Mouse (Mus musculus) adrenal gland, postnatal 10 days (tissue): Measurements from ENCODE around the gene Cltc. TPM values are rescaled to one million over a fixed set of nuclear protein-coding genes. Genes with fewer than 3 reads are reported as not detected.
"Not testable (repeated sequence)": the region's sequence is repeated elsewhere in the genome, so short reads cannot be mapped to it uniquely, and the experiment has no call there.

Experiments
- DNase-seq: peaks from one replicate; pipeline ENCODE4 v3.0.0; 2021; ENCODE audit warnings: mixed read lengths
- long read RNA-seq, 2 experiments: library from polyadenylated mRNA; stranded (forward); transcript quantifications; one replicate each; pipeline ENCODE4 v2.0.0; 2021
- total RNA-seq, 2 experiments: library from RNA; stranded (reverse); gene quantifications; 2 replicates each; pipeline ENCODE4 v1.2.3; 2021

Cltc gene
- 100 to 1,000 TPM; 204 to 229 TPM for total RNA-seq
- long read RNA-seq, experiment 1, full-length matches to known transcripts = 3 of 31 reads
- long read RNA-seq, experiment 1, partial matches to known transcripts = 20 of 31 reads
- long read RNA-seq, experiment 1, other reads (novel, unspliced or antisense) = 8 of 31 reads
- long read RNA-seq, experiment 2, full-length matches to known transcripts = 16 of 21 reads
- long read RNA-seq, experiment 2, partial matches to known transcripts = 5 of 21 reads
- long read RNA-seq, experiment 2, other reads (novel, unspliced or antisense) = 0 of 21 reads

GRCm38 (mm10) chr11:86757480-86758371 is at the start of gene Cltc:
Cltc (minus strand) TSS chr11:86757565.
- DNase-seq = peak; percentile 97

- DNase-seq = peak; percentile 73
These were observed 49.7 kb upstream of the Cltc start for GRCm38 (mm10) chr11:86807001-86807477.

DNA sequence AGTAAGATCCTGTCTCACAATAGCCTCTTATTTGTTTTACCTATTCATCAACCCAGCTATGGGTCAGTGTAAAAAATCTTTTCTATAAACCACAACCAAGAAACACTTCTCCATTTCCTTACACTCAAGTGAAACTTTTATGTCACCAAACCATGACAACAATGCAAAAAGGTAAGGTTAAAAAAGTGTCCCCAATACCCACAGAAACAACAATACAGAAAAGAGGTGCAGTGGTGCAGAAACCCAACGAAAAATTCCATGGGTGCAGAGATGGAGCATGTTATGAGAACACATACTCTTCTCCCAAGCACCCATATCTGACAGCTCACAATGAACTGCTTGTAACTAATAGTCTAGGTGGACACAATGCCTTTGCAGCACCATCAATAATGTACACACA is 36.8 kb upstream of the Cltc start:
- no peak for DNase-seq

DNA sequence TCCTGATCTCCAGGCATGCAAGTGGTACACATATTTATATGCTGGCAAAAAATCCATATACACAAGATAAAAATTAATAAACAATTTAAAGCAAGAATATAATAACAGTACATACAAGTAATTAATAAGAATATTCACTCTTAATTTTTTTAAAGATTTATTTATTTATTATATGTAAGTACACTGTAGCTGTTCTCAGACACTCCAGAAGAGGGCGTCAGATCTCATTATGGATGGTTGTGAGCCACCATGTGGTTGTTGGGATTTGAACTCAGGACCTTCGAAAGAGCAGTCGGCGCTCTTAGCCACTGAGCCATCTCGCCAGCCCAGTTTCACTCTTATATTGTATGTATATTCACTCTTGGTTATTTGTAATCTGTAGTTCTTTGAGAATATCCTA is 30.1 kb upstream of the Cltc start:
- DNase-seq = not testable (repeated sequence)

GRCm38 (mm10) chr11:86785767-86786166 is 28.4 kb upstream of the Cltc start:
- DNase-seq = no peak

GRCm38 (mm10) chr11:86769884-86770283 is 12.5 kb upstream of the Cltc start:
- DNase-seq = no peak

- DNase-seq = no peak
These were observed 7.1 kb upstream of the Cltc start for GRCm38 (mm10) chr11:86764501-86764900.

- DNase-seq = not testable (repeated sequence)
These were observed 5.8 kb upstream of the Cltc start for GRCm38 (mm10) chr11:86763127-86763526.

DNA sequence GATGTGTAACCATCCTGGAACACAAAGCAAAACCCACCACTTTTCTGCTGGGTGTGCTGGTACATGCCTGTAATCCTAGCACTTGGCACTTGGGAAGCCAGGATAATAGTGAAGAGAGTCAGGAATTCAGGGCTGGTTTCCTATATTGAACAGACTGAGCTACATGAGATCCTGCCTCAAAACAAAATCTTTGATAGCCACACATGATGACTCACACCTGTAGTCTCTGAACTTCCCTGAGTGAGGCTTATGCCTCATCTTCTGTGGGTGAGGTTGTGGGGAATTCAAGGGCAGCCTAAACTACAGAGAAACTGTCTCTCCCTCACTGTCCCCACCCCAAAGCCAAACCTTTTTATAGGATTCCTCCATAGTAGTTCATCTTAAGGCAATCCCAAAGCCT is 3.0 kb upstream of the Cltc start:
- no peak for DNase-seq

GRCm38 (mm10) chr11:86759886-86760285 is 2.5 kb upstream of the Cltc start:
- DNase-seq = no peak

- DNase-seq = no peak
These were observed 1.9 kb upstream of the Cltc start for GRCm38 (mm10) chr11:86759226-86759625.

DNA sequence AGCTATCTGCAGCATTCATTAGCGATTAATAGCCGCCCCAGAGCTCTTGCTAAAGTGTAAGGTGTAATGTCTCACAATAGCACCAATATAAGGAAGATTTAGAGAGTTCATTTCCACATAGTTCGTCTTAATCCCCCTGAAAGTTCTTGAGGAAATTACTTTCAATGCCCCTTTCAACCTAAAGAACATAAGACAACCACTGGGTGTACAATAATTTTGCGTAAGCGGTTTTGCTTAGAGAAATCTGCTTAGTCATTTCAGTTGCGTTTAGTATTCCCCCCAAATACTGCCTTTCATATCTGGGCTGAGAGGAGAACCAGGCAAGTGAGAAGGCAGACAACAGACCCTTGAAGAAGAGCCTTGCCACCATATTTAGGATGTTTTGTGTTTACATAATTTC is 1.2 kb upstream of the Cltc start:
- no peak for DNase-seq

GRCm38 (mm10) chr11:86757142-86757479 is 254 bp downstream of the Cltc start:
- DNase-seq = no peak

DNA sequence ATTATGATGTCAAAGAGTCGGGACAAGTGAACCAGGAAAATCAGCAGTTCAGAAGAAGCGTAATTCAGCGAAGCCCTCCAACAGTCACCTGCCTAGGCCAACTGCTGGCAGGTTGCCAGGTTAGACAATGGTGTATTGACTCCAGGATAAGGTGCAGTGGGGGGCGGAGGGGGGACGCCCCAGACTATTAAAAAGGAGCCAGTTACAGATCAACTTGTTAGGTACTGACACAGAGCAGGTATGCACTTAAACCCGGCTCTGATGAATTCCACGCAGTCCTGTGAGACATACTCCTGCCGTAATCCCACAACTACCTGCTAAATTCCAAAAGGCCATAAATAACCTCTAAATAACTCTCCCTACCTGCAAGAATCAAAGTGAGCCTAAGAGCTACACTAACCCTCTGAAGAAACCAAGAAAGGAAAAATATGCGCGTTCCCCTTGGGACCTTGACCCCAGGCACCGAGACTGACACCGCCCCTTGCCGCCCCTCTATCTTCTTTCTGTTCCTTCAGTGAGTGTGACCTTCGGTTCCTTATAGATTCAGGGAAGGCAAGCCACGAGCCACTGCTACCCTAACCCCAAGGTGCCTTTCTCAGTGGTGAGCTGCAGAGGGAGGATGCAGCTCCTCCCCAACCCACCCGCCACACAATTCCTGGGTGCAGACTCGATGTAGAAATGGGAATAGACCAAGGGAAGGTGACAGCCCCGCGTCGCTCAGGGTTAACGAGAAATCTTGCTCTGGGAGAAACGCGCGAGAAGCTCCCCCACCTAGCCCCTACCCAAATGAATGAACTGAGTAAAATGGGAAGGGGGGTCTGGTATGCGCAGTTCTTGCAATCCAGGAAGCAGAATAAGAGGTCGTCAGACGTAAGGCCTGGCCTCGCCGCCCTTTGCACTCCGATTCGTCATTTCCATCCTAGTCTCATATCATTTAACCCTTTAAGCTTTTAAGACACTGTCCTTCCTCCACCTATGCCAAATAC is 916 bp downstream of the Cltc start:
- peak; percentile 62 for DNase-seq

GRCm38 (mm10) chr11:86752404-86752803 is 5.0 kb downstream of the Cltc start:
- DNase-seq = no peak

DNA sequence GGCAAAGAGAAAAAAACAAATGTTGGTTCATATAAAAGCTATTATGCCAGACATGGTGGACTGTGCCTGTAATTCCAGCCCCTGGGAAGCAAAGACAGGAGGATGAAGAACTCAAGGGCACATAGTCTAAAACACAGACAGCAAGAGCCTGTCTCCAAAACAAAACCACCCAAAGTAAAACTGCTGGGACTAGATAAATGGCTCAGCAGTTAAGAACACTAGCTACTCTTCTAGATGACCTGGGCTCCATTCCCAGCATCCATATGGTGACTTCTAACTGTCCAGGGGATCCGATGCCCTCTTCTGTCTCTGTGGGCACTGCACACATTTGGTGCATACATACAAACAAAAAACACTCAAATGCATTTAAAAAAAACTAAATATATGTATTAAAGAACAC is 6.4 kb downstream of the Cltc start:
- DNase-seq = no peak

DNA sequence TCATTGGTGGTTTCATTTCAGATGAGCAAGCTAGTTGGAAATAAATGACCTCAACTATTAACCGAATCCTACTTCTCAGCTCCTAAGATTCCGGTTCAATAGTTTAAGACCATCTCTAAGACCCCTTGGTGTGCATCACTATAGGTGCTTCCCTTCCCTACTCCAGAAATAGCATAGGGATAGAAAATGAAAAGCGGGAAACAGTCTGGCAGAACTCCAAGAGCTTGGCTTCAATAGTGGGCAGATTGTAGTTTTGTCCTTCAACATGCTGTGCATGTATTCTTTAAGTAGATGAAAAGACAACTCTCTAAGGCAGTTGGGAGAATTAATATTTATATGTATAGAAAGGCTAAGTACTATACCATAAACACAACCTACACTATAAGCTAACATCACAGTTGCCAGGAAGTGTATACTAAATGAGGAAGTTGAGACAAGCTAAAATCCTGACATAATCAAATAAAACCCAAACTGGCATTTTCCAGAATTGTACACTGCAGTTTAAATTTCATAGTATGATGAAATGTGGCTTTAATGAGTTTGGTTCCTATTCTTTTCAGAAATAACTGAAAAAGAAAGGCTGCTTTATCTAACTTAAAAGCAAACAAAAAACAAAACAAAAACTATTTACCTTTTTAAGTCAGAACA is 7.5 kb downstream of the Cltc start:
- no peak for DNase-seq

DNA sequence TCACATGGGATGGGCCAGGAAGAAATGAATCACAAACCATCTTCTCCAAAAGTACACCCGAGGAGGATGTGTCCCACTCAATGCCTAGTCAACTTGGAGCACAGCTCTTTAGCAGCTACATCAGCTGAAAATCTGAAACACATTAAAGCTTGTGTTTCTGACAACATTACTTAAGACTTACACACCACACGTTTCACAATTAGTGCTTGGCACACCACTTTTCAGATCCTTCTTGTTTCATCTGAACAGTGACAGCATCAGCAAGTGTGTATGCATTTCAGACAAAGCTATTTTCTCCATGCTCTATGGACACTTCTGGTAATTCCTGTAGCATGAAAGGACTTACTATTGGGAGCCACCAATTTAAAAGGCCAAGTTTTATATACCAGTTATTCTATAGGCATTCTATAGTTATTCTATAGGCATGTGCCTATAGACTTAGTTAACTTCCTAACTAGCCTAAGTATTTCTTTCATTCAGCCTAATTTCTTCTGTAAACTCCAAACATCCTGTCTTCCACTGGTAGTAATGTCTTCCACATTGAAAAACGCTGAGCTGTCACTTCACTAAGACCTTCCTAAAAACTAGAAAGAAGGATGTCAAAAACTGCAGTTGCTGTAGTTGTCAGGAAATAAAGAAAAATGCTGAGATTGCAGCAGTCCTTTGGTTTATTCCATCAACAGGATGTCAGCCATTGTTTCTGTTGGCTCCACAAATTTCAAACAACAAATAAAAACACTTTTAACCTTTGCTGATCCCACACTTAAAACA is 11.5 kb downstream of the Cltc start:
- DNase-seq = no peak

GRCm38 (mm10) chr11:86742605-86743004 is 14.8 kb downstream of the Cltc start:
- no peak for DNase-seq

DNA sequence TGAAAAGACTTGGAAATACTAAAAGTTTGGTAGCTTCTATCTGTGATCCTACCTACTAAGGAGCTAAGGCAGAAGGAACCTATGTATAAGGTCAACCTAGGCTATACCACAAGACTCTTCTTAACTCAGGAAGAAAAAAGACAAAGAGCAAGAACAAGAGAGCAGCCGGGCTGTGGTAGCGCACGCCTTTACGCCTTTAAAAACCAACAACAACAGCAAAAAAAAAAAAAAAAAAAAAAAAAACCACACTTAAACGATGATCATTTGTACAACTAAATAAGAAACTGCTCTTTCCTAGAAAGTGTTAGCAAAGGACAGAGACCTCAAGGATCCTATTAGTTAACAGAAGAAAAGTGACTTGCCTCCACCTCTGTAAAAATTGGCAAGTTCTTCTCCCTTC is 15.9 kb downstream of the Cltc start:
- no peak for DNase-seq

- no peak for DNase-seq
These were observed 17.9 kb downstream of the Cltc start for GRCm38 (mm10) chr11:86739470-86739869.
